Mouse (Mus musculus): ENCODE measurements around the gene Gm21885.
A peak's percentile ranks its signal among the peaks of the same experiment; 100 is the strongest.

Gm21885 gene

GRCm38 (mm10) chr11:94268761-94269160, 12.9 kb upstream of the Gm21885 start:
- no peak for DNase-seq (ENCODE audit: low read depth)

GRCm38 (mm10) chr11:94269906-94270305, 11.8 kb upstream of the Gm21885 start:
- DNase-seq (ENCODE audit: low read depth), result no peak

DNA sequence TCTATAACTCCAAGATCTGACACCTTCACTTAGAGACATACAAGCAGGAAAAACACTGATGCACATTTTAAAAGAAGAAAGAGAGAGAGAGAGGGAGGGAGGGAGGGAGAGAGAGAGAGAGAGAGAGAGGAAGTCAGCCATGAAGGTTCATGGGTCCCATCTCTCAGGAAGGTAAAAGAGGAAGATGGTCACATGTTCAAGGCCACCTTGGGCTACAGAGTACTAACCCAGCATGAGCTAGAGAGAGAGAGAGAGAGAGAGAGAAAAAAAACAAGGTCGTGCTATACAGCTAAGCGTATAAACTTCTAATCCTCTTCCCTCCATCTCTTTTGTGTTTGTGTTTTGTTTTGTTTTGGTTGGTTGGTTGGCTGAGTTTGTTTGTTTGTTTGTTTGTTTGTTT, 10.7 kb upstream of the Gm21885 start:
- DNase-seq (ENCODE audit: low read depth), result peak; percentile 42

- DNase-seq (ENCODE audit: low read depth), result no peak
Observed at GRCm38 (mm10) chr11:94272960-94273927, 8.4 kb upstream of the Gm21885 start.

DNA sequence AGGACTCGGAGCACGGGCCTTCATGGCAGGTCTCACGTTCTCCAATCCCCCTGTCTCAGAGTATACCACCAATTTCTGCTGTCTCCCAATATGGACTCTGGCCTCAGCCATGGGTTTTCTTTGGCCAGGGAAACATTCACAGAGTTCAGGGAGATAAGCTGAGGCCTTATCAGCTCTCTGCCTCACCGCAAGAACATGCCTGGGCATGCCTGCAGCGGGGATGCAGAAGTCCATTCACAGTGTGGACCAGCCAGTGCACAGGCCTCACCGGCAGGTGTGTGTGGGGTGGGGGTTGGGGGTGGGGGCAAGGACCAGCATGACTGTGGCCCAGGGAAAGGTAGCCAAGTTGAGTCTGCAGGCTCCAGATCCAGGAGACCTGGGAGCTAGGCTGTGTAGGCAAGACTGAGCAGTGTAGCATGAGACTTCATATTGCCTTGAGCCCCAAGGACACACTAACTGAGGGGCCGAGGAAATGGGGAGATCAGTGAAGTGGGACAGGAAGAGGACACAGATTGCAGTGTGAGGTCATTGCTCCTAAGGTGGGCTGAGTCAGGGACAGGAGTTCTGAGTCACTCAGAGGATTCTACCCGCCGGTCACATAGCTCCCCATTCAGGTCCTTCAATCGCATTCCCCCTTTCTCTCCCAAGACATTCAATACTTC, 7.3 kb upstream of the Gm21885 start:
- DNase-seq (ENCODE audit: low read depth), result peak; percentile 66

GRCm38 (mm10) chr11:94275226-94275625, 6.4 kb upstream of the Gm21885 start:
- no peak for DNase-seq (ENCODE audit: low read depth)

DNA sequence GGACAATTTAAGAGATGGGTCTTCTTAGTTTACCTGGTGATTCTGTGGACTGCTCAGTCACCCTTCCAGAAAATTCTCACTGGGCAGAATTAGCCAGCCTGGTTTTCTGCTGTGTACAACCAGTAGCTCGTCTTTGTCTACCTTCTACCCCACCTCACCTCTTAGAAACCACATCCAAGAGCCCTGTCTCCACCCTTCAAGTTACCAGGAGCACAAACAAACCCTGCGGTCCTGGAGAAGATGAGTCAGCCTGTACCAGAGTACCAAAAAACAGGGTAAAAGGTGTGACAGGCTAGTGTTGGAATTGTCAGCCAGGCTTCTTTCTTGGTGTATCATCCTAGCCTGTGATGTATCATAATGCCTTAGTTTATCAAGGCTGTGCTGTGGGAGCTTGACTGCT, 6.0 kb upstream of the Gm21885 start:
- DNase-seq (ENCODE audit: low read depth), result no peak

DNA sequence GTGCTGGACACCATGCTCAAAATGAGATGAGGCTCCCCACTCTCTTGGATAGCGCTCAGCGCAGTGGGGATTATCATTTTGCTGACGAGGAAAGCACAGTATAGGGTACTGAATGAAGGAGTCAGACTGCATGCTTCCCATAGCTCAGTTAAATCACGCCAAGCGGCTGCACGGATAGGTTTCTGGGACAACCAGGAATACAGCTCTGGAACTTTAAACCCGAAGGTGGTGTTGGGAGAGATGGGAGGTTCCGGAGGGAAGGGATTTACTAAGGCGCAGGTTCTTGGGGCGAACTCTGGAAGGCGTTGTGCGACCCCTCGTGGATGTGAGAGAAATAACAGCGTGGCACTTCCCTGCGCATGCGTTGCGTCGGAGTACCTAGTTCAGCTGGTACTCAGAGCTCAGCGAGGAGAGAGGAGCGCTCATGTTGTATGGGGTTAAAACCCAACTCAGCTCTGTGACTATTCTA, 4.8 kb upstream of the Gm21885 start:
- DNase-seq (ENCODE audit: low read depth), result peak; percentile 89

GRCm38 (mm10) chr11:94282291-94282690, 618 bp downstream of the Gm21885 start:
- DNase-seq (ENCODE audit: low read depth), result no peak

- no peak for DNase-seq (ENCODE audit: low read depth)
Observed at GRCm38 (mm10) chr11:94283536-94284099, 1.9 kb downstream of the Gm21885 start.

GRCm38 (mm10) chr11:94285886-94286574, 4.4 kb downstream of the Gm21885 start:
- DNase-seq (ENCODE audit: low read depth), result no peak

DNA sequence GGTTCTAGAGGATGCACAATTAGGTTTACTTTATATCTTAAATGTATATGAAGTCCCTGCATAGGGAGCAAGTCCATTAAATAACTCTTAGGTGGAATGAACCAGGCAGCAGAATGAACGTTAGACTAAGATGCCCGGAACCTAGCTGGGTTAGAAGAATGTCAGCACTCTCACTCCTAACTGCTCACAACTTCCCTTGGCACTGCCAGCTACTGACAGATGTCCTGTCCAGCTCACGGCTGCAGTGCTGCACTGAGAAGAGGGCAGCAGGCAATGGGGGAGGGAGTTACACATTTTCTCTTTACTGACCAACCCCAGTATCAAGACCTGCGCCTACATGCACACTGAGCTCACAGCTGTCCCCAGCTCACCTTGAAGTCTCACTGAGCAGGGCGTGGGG, 5.4 kb downstream of the Gm21885 start:
- no peak for DNase-seq (ENCODE audit: low read depth)

DNA sequence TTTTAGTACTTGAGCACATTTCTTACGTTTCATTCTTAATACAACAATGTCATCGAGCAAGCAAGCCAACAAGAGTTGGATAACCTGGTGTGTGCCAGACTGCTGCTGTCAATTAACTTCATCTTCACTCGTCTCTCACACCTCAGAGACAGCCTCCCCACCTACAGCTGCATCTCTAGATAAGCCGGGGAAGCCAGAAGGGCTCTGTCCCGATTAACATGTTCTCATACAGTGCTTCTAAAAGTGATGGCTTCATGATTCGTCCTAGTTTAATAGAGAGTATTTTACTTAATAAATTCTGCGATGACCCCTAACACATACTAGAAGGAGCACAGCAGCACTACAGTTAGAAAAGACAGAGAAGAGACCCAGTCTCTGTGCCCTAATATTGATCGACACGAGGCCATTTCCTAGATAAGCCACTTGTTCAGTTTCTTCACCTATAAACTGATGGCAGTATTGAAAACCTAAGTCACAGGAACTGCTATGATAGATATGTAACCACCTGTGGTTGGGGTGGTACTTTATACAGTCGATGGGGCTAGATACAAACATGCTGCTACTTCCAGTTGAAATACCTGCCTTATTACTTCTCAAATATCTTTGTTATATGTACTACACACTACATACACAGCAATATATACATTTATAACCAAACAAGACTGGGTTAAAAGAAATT, 8.5 kb downstream of the Gm21885 start:
- no peak for DNase-seq (ENCODE audit: low read depth)

GRCm38 (mm10) chr11:94294996-94295845, 13.5 kb downstream of the Gm21885 start:
- DNase-seq (ENCODE audit: low read depth), result no peak

DNA sequence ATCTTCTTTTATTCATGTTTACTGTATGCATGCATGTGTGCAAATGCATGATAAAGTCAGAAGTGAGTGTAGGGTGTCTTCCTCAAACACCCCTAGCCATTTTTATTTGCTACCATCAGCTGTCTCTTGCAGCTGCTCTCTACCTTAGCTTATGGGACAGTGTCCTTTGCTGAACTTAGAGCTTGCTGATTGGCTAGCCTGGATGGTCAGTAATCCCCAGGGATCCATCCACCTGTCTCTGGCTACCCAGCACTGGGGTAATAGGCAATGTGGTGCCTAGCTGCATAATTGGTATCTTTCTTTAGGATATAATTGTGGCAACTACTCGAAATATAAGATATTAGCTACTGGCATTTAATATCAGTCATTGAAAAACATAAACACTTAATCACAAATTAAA, 31.1 kb downstream of the Gm21885 start:
- no peak for DNase-seq (ENCODE audit: low read depth)

GRCm38 (mm10) chr11:94314098-94314652, 32.5 kb downstream of the Gm21885 start:
- DNase-seq (ENCODE audit: low read depth), result no peak

DNA sequence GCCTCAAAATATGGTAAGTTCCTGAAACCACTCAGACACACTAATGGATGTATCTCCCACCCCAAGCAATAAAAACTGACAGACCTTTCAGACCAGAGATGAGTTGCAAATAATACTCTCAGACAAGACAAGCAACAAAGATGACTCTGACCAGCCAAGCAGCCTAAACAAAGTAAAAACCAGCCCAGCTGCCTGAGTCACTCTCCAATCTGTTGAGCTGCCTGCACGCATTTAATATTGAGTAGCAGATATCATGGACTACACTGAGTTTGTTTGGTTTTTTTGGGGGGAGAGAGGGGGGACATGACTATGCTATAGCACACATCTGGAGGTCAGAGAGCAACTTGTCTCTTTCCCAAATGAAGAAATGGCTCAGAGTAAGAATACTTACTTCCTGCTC, 33.6 kb downstream of the Gm21885 start:
- DNase-seq (ENCODE audit: low read depth), result no peak

GRCm38 (mm10) chr11:94316528-94316927, 34.9 kb downstream of the Gm21885 start:
- no peak for DNase-seq (ENCODE audit: low read depth)

- no peak for DNase-seq (ENCODE audit: low read depth)
Observed at GRCm38 (mm10) chr11:94317014-94317413, 35.3 kb downstream of the Gm21885 start.

DNA sequence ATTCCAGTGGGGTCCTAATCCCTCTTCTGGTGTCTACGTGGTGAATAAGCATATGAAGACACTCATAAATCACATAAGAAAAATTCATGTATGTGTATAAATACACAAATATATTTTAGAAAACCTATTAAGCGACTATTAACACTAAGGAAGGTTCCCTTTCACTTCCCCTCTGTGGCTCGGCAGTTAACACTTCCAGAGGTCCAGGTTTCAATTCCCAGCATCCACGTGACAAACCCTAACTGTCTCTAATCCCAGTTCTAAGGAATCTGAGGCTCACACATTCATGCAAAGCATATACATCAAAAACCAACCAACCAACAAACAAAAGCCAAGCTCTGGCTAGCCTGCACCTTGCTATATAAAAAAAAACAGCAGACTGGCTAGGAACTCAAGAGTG, 35.8 kb downstream of the Gm21885 start:
- DNase-seq (ENCODE audit: low read depth), result no peak

All from 416B (cell line).